Mouse (Mus musculus): ENCODE data around the gene Kalrn. TPM values are rescaled to one million over a fixed set of nuclear protein-coding genes. Genes with fewer than 3 reads are reported as not detected.

The Kalrn gene
- polyA plus RNA-seq, 1 experiment from 2014 or later: 23.0 TPM

- H3K4me1 ChIP-seq (ENCODE audit: control insufficient read depth, insufficient read depth, low read length): no peaks in the 10 kb centered on the region
- no peak overlapping the region for H3K27ac ChIP-seq (ENCODE audit: low read depth, low read length)
- no peaks in the 10 kb centered on the region for H3K36me3 ChIP-seq (ENCODE audit: control insufficient read depth, insufficient read depth, low read length)
- no peaks in the 10 kb centered on the region for H3K27me3 ChIP-seq (ENCODE audit: control insufficient read depth, insufficient read depth, low read length)
- no peak overlapping the region for H3K4me3 ChIP-seq (ENCODE audit: low read depth, low read length)
- no peak overlapping the region for H3K4me2 ChIP-seq
- no peak overlapping the region for H3K9ac ChIP-seq (ENCODE audit: low read depth, low read length)
- no peak for ATAC-seq (replicated peaks; ENCODE audit: insufficient number of reproducible peaks, low FRiP score, low TSS enrichment)
- no peaks in the 10 kb centered on the region for H3K9me3 ChIP-seq (replicated peaks; ENCODE audit: control insufficient read depth, low read length)
- WGBS (ENCODE audit: insufficient replicate concordance): 75% methylated on average over 8 of the region's 8 CpGs
Observed at GRCm38 (mm10) chr16:34141670-34142069, 431.7 kb downstream of the Kalrn start.

- H3K27ac ChIP-seq (ENCODE audit: low read depth, low read length): no peak overlapping the region
- ATAC-seq (replicated peaks; ENCODE audit: insufficient number of reproducible peaks, low FRiP score, low TSS enrichment): no peak
- H3K9ac ChIP-seq (ENCODE audit: low read depth, low read length): no peak overlapping the region
- H3K9me3 ChIP-seq (replicated peaks; ENCODE audit: control insufficient read depth, low read length): no peaks in the 10 kb centered on the region
- no peak overlapping the region for H3K4me2 ChIP-seq
- H3K27me3 ChIP-seq (ENCODE audit: control insufficient read depth, insufficient read depth, low read length): no peaks in the 10 kb centered on the region
- no peak overlapping the region for H3K4me3 ChIP-seq (ENCODE audit: low read depth, low read length)
- H3K4me1 ChIP-seq (ENCODE audit: control insufficient read depth, insufficient read depth, low read length): no peaks in the 10 kb centered on the region
- H3K36me3 ChIP-seq (ENCODE audit: control insufficient read depth, insufficient read depth, low read length): no peaks in the 10 kb centered on the region
- 76% methylated on average over 2 of the region's 2 CpGs for WGBS (ENCODE audit: insufficient replicate concordance)
Observed at GRCm38 (mm10) chr16:34135074-34135473, 438.3 kb downstream of the Kalrn start.

- Histone ChIP-seq H3K4me2 (no peak overlapping the region), H3K27me3 (ENCODE audit: control insufficient read depth, insufficient read depth, low read length) (no peaks in the 10 kb centered on the region), H3K4me1 (ENCODE audit: control insufficient read depth, insufficient read depth, low read length) (no peaks in the 10 kb centered on the region), H3K9ac (ENCODE audit: low read depth, low read length) (no peak overlapping the region), H3K9me3 (replicated peaks; ENCODE audit: control insufficient read depth, low read length) (no peaks in the 10 kb centered on the region), H3K4me3 (ENCODE audit: low read depth, low read length) (no peak overlapping the region), H3K27ac (ENCODE audit: low read depth, low read length) (no peak overlapping the region), H3K36me3 (ENCODE audit: control insufficient read depth, insufficient read depth, low read length) (no peaks in the 10 kb centered on the region)
- ATAC-seq (replicated peaks; ENCODE audit: insufficient number of reproducible peaks, low FRiP score, low TSS enrichment): no peak
- 71% methylated on average over 3 of the region's 3 CpGs for WGBS (ENCODE audit: insufficient replicate concordance)
Observed at GRCm38 (mm10) chr16:34134628-34135027, 438.7 kb downstream of the Kalrn start.

GRCm38 (mm10) chr16:34125595-34125994 is 447.7 kb downstream of the Kalrn start:
- Histone ChIP-seq H3K4me1 (ENCODE audit: control insufficient read depth, insufficient read depth, low read length) (no peaks in the 10 kb centered on the region), H3K27me3 (ENCODE audit: control insufficient read depth, insufficient read depth, low read length) (no peaks in the 10 kb centered on the region), H3K36me3 (ENCODE audit: control insufficient read depth, insufficient read depth, low read length) (no peaks in the 10 kb centered on the region), H3K9ac (ENCODE audit: low read depth, low read length) (no peak overlapping the region), H3K9me3 (replicated peaks; ENCODE audit: control insufficient read depth, low read length) (no peaks in the 10 kb centered on the region), H3K27ac (ENCODE audit: low read depth, low read length) (no peak overlapping the region), H3K4me3 (ENCODE audit: low read depth, low read length) (no peak overlapping the region), H3K4me2 (no peak overlapping the region)
- 5% methylated on average over 2 of the region's 2 CpGs for WGBS (ENCODE audit: insufficient replicate concordance)
- ATAC-seq (replicated peaks; ENCODE audit: insufficient number of reproducible peaks, low FRiP score, low TSS enrichment): no peak

- 81% methylated on average over 9 of the region's 9 CpGs for WGBS (ENCODE audit: insufficient replicate concordance)
- no peak overlapping the region for H3K27ac ChIP-seq (ENCODE audit: low read depth, low read length)
- no peaks in the 10 kb centered on the region for H3K36me3 ChIP-seq (ENCODE audit: control insufficient read depth, insufficient read depth, low read length)
- ATAC-seq (replicated peaks; ENCODE audit: insufficient number of reproducible peaks, low FRiP score, low TSS enrichment): no peak
- no peaks in the 10 kb centered on the region for H3K27me3 ChIP-seq (ENCODE audit: control insufficient read depth, insufficient read depth, low read length)
- H3K9me3 ChIP-seq (replicated peaks; ENCODE audit: control insufficient read depth, low read length): no peaks in the 10 kb centered on the region
- no peak overlapping the region for H3K9ac ChIP-seq (ENCODE audit: low read depth, low read length)
- H3K4me3 ChIP-seq (ENCODE audit: low read depth, low read length): no peak overlapping the region
- H3K4me2 ChIP-seq: no peak overlapping the region
- H3K4me1 ChIP-seq (ENCODE audit: control insufficient read depth, insufficient read depth, low read length): no peaks in the 10 kb centered on the region
Observed at GRCm38 (mm10) chr16:34122486-34122885, 450.8 kb downstream of the Kalrn start.

- Histone ChIP-seq H3K9ac (ENCODE audit: low read depth, low read length) (no peak overlapping the region), H3K27ac (ENCODE audit: low read depth, low read length) (no peak overlapping the region), H3K4me3 (ENCODE audit: low read depth, low read length) (no peak overlapping the region), H3K9me3 (replicated peaks; ENCODE audit: control insufficient read depth, low read length) (no peaks in the 10 kb centered on the region), H3K4me2 (no peak overlapping the region), H3K36me3 (ENCODE audit: control insufficient read depth, insufficient read depth, low read length) (no peaks in the 10 kb centered on the region), H3K27me3 (ENCODE audit: control insufficient read depth, insufficient read depth, low read length) (no peaks in the 10 kb centered on the region), H3K4me1 (ENCODE audit: control insufficient read depth, insufficient read depth, low read length) (no peaks in the 10 kb centered on the region)
- 70% methylated on average over 7 of the region's 7 CpGs for WGBS (ENCODE audit: insufficient replicate concordance)
- ATAC-seq (replicated peaks; ENCODE audit: insufficient number of reproducible peaks, low FRiP score, low TSS enrichment): no peak
Observed at GRCm38 (mm10) chr16:34121288-34121687, 452.0 kb downstream of the Kalrn start.

GRCm38 (mm10) chr16:34120801-34121201 is 452.5 kb downstream of the Kalrn start:
- Histone ChIP-seq H3K27me3 (ENCODE audit: control insufficient read depth, insufficient read depth, low read length) (no peaks in the 10 kb centered on the region), H3K27ac (ENCODE audit: low read depth, low read length) (no peak overlapping the region)
- 61% methylated on average over 9 of the region's 9 CpGs for WGBS (ENCODE audit: insufficient replicate concordance)

GRCm38 (mm10) chr16:34119844-34120243 is 453.5 kb downstream of the Kalrn start:
- H3K27me3 ChIP-seq (ENCODE audit: control insufficient read depth, insufficient read depth, low read length): no peaks in the 10 kb centered on the region
- no peak for ATAC-seq (replicated peaks; ENCODE audit: insufficient number of reproducible peaks, low FRiP score, low TSS enrichment)
- H3K9me3 ChIP-seq (replicated peaks; ENCODE audit: control insufficient read depth, low read length): no peaks in the 10 kb centered on the region
- no peak overlapping the region for H3K9ac ChIP-seq (ENCODE audit: low read depth, low read length)
- H3K4me2 ChIP-seq: no peak overlapping the region
- no peaks in the 10 kb centered on the region for H3K36me3 ChIP-seq (ENCODE audit: control insufficient read depth, insufficient read depth, low read length)
- WGBS (ENCODE audit: insufficient replicate concordance): 85% methylated on average over 7 of the region's 7 CpGs
- H3K27ac ChIP-seq (ENCODE audit: low read depth, low read length): no peak overlapping the region
- no peaks in the 10 kb centered on the region for H3K4me1 ChIP-seq (ENCODE audit: control insufficient read depth, insufficient read depth, low read length)
- no peak overlapping the region for H3K4me3 ChIP-seq (ENCODE audit: low read depth, low read length)

More at GRCm38 (mm10) chr16:34120801-34121201, 452.5 kb downstream of the Kalrn start:
- Histone ChIP-seq H3K4me1 (ENCODE audit: control insufficient read depth, insufficient read depth, low read length) (no peaks in the 10 kb centered on the region), H3K4me3 (ENCODE audit: low read depth, low read length) (no peak overlapping the region), H3K4me2 (no peak overlapping the region), H3K36me3 (ENCODE audit: control insufficient read depth, insufficient read depth, low read length) (no peaks in the 10 kb centered on the region), H3K9me3 (replicated peaks; ENCODE audit: control insufficient read depth, low read length) (no peaks in the 10 kb centered on the region), H3K9ac (ENCODE audit: low read depth, low read length) (no peak overlapping the region)
- ATAC-seq (replicated peaks; ENCODE audit: insufficient number of reproducible peaks, low FRiP score, low TSS enrichment): no peak

GRCm38 (mm10) chr16:34119370-34119769 is 454.0 kb downstream of the Kalrn start:
- no peaks in the 10 kb centered on the region for H3K27me3 ChIP-seq (ENCODE audit: control insufficient read depth, insufficient read depth, low read length)
- H3K27ac ChIP-seq (ENCODE audit: low read depth, low read length): no peak overlapping the region
- WGBS (ENCODE audit: insufficient replicate concordance): 10% methylated on average over 2 of the region's 2 CpGs
- ATAC-seq (replicated peaks; ENCODE audit: insufficient number of reproducible peaks, low FRiP score, low TSS enrichment): no peak
- H3K4me2 ChIP-seq: no peak overlapping the region
- H3K9ac ChIP-seq (ENCODE audit: low read depth, low read length): no peak overlapping the region
- no peaks in the 10 kb centered on the region for H3K9me3 ChIP-seq (replicated peaks; ENCODE audit: control insufficient read depth, low read length)
- no peaks in the 10 kb centered on the region for H3K4me1 ChIP-seq (ENCODE audit: control insufficient read depth, insufficient read depth, low read length)
- no peak overlapping the region for H3K4me3 ChIP-seq (ENCODE audit: low read depth, low read length)
- no peaks in the 10 kb centered on the region for H3K36me3 ChIP-seq (ENCODE audit: control insufficient read depth, insufficient read depth, low read length)

All from heart, embryonic 11.5 days (tissue).